Mouse (Mus musculus): ENCODE results near the gene Prkn. TPM values are rescaled to one million over a fixed set of nuclear protein-coding genes. Genes with fewer than 3 reads are reported as not detected.

Gene Prkn
- polyA plus RNA-seq, 1 experiment from 2014 or later = 6.6 TPM

- H3K4me3 ChIP-seq (ENCODE audit: low read depth, low read length) = no peak overlapping the region
Observed at GRCm38 (mm10) chr17:12037065-12037464, 1196.9 kb downstream of the Prkn start.

GRCm38 (mm10) chr17:12037574-12037973, 1197.4 kb downstream of the Prkn start:
- Histone ChIP-seq H3K36me3 (ENCODE audit: control insufficient read depth, insufficient read depth, low read length) (no peaks in the 10 kb centered on the region), H3K9me3 (replicated peaks; ENCODE audit: control insufficient read depth, low read length, poor library complexity, severe bottlenecking) (no peaks in the 10 kb centered on the region), H3K4me3 (ENCODE audit: low read depth, low read length) (no peak overlapping the region), H3K4me1 (ENCODE audit: control insufficient read depth, insufficient read depth, low read length) (peaks cover 4% of the 10 kb centered on the region; the same call in 1 of the 2 replicates), H3K27ac (ENCODE audit: low read length) (no peak overlapping the region), H3K9ac (ENCODE audit: low read depth, low read length) (no peak overlapping the region), H3K4me2 (ENCODE audit: low read length) (no peak overlapping the region), H3K27me3 (ENCODE audit: control insufficient read depth, insufficient read depth, low read depth, low read length) (no peaks in the 10 kb centered on the region)
- ATAC-seq = no peak
- 93% methylated on average over 2 of the region's 2 CpGs for WGBS

More at GRCm38 (mm10) chr17:12037065-12037464, 1196.9 kb downstream of the Prkn start:
- no peak for ATAC-seq
- no peaks in the 10 kb centered on the region for H3K9me3 ChIP-seq (replicated peaks; ENCODE audit: control insufficient read depth, low read length, poor library complexity, severe bottlenecking)
- H3K4me2 ChIP-seq (ENCODE audit: low read length) = no peak overlapping the region
- H3K36me3 ChIP-seq (ENCODE audit: control insufficient read depth, insufficient read depth, low read length) = no peaks in the 10 kb centered on the region
- WGBS = 91% methylated on average over 5 of the region's 5 CpGs
- H3K4me1 ChIP-seq (ENCODE audit: control insufficient read depth, insufficient read depth, low read length) = peaks cover under 1% of the 10 kb centered on the region; the same call in 1 of the 2 replicates
- no peak overlapping the region for H3K27ac ChIP-seq (ENCODE audit: low read length)
- no peaks in the 10 kb centered on the region for H3K27me3 ChIP-seq (ENCODE audit: control insufficient read depth, insufficient read depth, low read depth, low read length)
- H3K9ac ChIP-seq (ENCODE audit: low read depth, low read length) = no peak overlapping the region

- ATAC-seq = no peak
- Histone ChIP-seq H3K27me3 (ENCODE audit: control insufficient read depth, insufficient read depth, low read depth, low read length) (no peaks in the 10 kb centered on the region), H3K4me2 (ENCODE audit: low read length) (no peak overlapping the region), H3K36me3 (ENCODE audit: control insufficient read depth, insufficient read depth, low read length) (no peaks in the 10 kb centered on the region), H3K4me3 (ENCODE audit: low read depth, low read length) (no peak overlapping the region), H3K4me1 (ENCODE audit: control insufficient read depth, insufficient read depth, low read length) (peaks cover 6% of the 10 kb centered on the region; the same call in 1 of the 2 replicates), H3K27ac (ENCODE audit: low read length) (no peak overlapping the region), H3K9me3 (replicated peaks; ENCODE audit: control insufficient read depth, low read length, poor library complexity, severe bottlenecking) (no peaks in the 10 kb centered on the region), H3K9ac (ENCODE audit: low read depth, low read length) (no peak overlapping the region)
- 68% methylated on average over 6 of the region's 6 CpGs for WGBS
Observed at GRCm38 (mm10) chr17:12038499-12038898, 1198.3 kb downstream of the Prkn start.

- Histone ChIP-seq H3K4me1 (ENCODE audit: control insufficient read depth, insufficient read depth, low read length) (peaks cover 6% of the 10 kb centered on the region; the same call in 1 of the 2 replicates), H3K9ac (ENCODE audit: low read depth, low read length) (no peak overlapping the region), H3K27me3 (ENCODE audit: control insufficient read depth, insufficient read depth, low read depth, low read length) (no peaks in the 10 kb centered on the region), H3K4me2 (ENCODE audit: low read length) (no peak overlapping the region), H3K27ac (ENCODE audit: low read length) (no peak overlapping the region), H3K9me3 (replicated peaks; ENCODE audit: control insufficient read depth, low read length, poor library complexity, severe bottlenecking) (no peaks in the 10 kb centered on the region), H3K4me3 (ENCODE audit: low read depth, low read length) (no peak overlapping the region), H3K36me3 (ENCODE audit: control insufficient read depth, insufficient read depth, low read length) (no peaks in the 10 kb centered on the region)
- 2% methylated on average over 9 of the region's 9 CpGs for WGBS
- ATAC-seq = no peak
Observed at GRCm38 (mm10) chr17:12039188-12039587, 1199.0 kb downstream of the Prkn start.

GRCm38 (mm10) chr17:12039922-12040321, 1199.7 kb downstream of the Prkn start:
- Histone ChIP-seq H3K9me3 (replicated peaks; ENCODE audit: control insufficient read depth, low read length, poor library complexity, severe bottlenecking) (no peaks in the 10 kb centered on the region), H3K9ac (ENCODE audit: low read depth, low read length) (no peak overlapping the region), H3K4me1 (ENCODE audit: control insufficient read depth, insufficient read depth, low read length) (peaks cover 6% of the 10 kb centered on the region; the same call in 1 of the 2 replicates), H3K27me3 (ENCODE audit: control insufficient read depth, insufficient read depth, low read depth, low read length) (no peaks in the 10 kb centered on the region), H3K4me3 (ENCODE audit: low read depth, low read length) (no peak overlapping the region), H3K27ac (ENCODE audit: low read length) (no peak overlapping the region), H3K4me2 (ENCODE audit: low read length) (no peak overlapping the region), H3K36me3 (ENCODE audit: control insufficient read depth, insufficient read depth, low read length) (no peaks in the 10 kb centered on the region)
- no peak for ATAC-seq
- 85% methylated on average over 3 of the region's 3 CpGs for whole genome bisulfite sequencing

GRCm38 (mm10) chr17:12040546-12040945, 1200.4 kb downstream of the Prkn start:
- no peak overlapping the region for H3K27ac ChIP-seq (ENCODE audit: low read length)
- H3K9ac ChIP-seq (ENCODE audit: low read depth, low read length) = no peak overlapping the region
- no peaks in the 10 kb centered on the region for H3K36me3 ChIP-seq (ENCODE audit: control insufficient read depth, insufficient read depth, low read length)
- ATAC-seq = no peak
- no peak overlapping the region for H3K4me2 ChIP-seq (ENCODE audit: low read length)
- H3K4me1 ChIP-seq (ENCODE audit: control insufficient read depth, insufficient read depth, low read length) = peaks cover 6% of the 10 kb centered on the region; the same call in 1 of the 2 replicates
- H3K27me3 ChIP-seq (ENCODE audit: control insufficient read depth, insufficient read depth, low read depth, low read length) = no peaks in the 10 kb centered on the region
- WGBS = 86% methylated on average over 5 of the region's 5 CpGs
- H3K4me3 ChIP-seq (ENCODE audit: low read depth, low read length) = no peak overlapping the region
- no peaks in the 10 kb centered on the region for H3K9me3 ChIP-seq (replicated peaks; ENCODE audit: control insufficient read depth, low read length, poor library complexity, severe bottlenecking)

GRCm38 (mm10) chr17:12041091-12041655, 1201.0 kb downstream of the Prkn start:
- Histone ChIP-seq H3K4me1 (ENCODE audit: control insufficient read depth, insufficient read depth, low read length) (peaks cover 6% of the 10 kb centered on the region; the same call in 1 of the 2 replicates), H3K27me3 (ENCODE audit: control insufficient read depth, insufficient read depth, low read depth, low read length) (no peaks in the 10 kb centered on the region), H3K9me3 (replicated peaks; ENCODE audit: control insufficient read depth, low read length, poor library complexity, severe bottlenecking) (no peaks in the 10 kb centered on the region), H3K36me3 (ENCODE audit: control insufficient read depth, insufficient read depth, low read length) (no peaks in the 10 kb centered on the region), H3K27ac (ENCODE audit: low read length) (no peak overlapping the region), H3K4me2 (ENCODE audit: low read length) (no peak overlapping the region), H3K9ac (ENCODE audit: low read depth, low read length) (no peak overlapping the region), H3K4me3 (ENCODE audit: low read depth, low read length) (no peak overlapping the region)
- WGBS = 95% methylated on average over 5 of the region's 5 CpGs
- no peak for ATAC-seq

- peak; percentile 70 for ATAC-seq
- Histone ChIP-seq H3K9ac (ENCODE audit: low read depth, low read length) (0 out of 2 replicates have a peak overlapping the region, but pooled peaks have one; percentile 20), H3K9me3 (replicated peaks; ENCODE audit: control insufficient read depth, low read length, poor library complexity, severe bottlenecking) (no peaks in the 10 kb centered on the region), H3K36me3 (ENCODE audit: control insufficient read depth, insufficient read depth, low read length) (no peaks in the 10 kb centered on the region), H3K27ac (ENCODE audit: low read length) (no peak overlapping the region), H3K4me3 (ENCODE audit: low read depth, low read length) (no peak overlapping the region), H3K4me2 (ENCODE audit: low read length) (peak overlapping the region; percentile 30; the same call in 1 of the 2 replicates), H3K27me3 (ENCODE audit: control insufficient read depth, insufficient read depth, low read depth, low read length) (no peaks in the 10 kb centered on the region), H3K4me1 (ENCODE audit: control insufficient read depth, insufficient read depth, low read length) (peaks cover 6% of the 10 kb centered on the region; the same call in 1 of the 2 replicates)
- 42% methylated on average over 14 of the region's 14 CpGs for WGBS
Observed at GRCm38 (mm10) chr17:12042561-12043256, 1202.5 kb downstream of the Prkn start.

GRCm38 (mm10) chr17:12044222-12044621, 1204.0 kb downstream of the Prkn start:
- no peak overlapping the region for H3K9ac ChIP-seq (ENCODE audit: low read depth, low read length)
- H3K27me3 ChIP-seq (ENCODE audit: control insufficient read depth, insufficient read depth, low read depth, low read length) = no peaks in the 10 kb centered on the region
- no peak overlapping the region for H3K4me3 ChIP-seq (ENCODE audit: low read depth, low read length)
- H3K36me3 ChIP-seq (ENCODE audit: control insufficient read depth, insufficient read depth, low read length) = no peaks in the 10 kb centered on the region
- peaks cover 6% of the 10 kb centered on the region; the same call in 1 of the 2 replicates for H3K4me1 ChIP-seq (ENCODE audit: control insufficient read depth, insufficient read depth, low read length)
- WGBS = 63% methylated on average over 8 of the region's 8 CpGs
- no peak for ATAC-seq
- no peak overlapping the region for H3K4me2 ChIP-seq (ENCODE audit: low read length)
- H3K27ac ChIP-seq (ENCODE audit: low read length) = no peak overlapping the region
- H3K9me3 ChIP-seq (replicated peaks; ENCODE audit: control insufficient read depth, low read length, poor library complexity, severe bottlenecking) = no peaks in the 10 kb centered on the region
